Mouse (Mus musculus): ENCODE measurements at regions not wholly inside any gene's neighbourhood (a gene's known extent, or its start where the extent isn't known, plus 50 kb on each side); places are given as distances from the start of the nearest gene placed in this dataset.
"Not testable (repeated sequence)": the region's sequence is repeated elsewhere in the genome, so short reads cannot be mapped to it uniquely, and the experiment has no call there.

GRCm38 (mm10) chr14:53614341-53614740, 639.6 kb downstream of the Dad1 start:
- H3K4me2 ChIP-seq (ENCODE audit: low read depth, low read length): no peak overlapping the region
- no peak overlapping the region for H3K27ac ChIP-seq (ENCODE audit: low read length)
- no peaks in the 10 kb centered on the region for H3K27me3 ChIP-seq (replicated peaks; ENCODE audit: control insufficient read depth, insufficient read depth, low read length)
- H3K36me3 ChIP-seq (ENCODE audit: control insufficient read depth, insufficient read depth, low read length): no peaks in the 10 kb centered on the region
- no peak for ATAC-seq
- no peak overlapping the region for H3K9ac ChIP-seq (ENCODE audit: low read depth, low read length)
- no peaks in the 10 kb centered on the region for H3K4me1 ChIP-seq (ENCODE audit: control insufficient read depth, insufficient read depth, low read length)
- no peak overlapping the region for H3K4me3 ChIP-seq (ENCODE audit: low read length)
- H3K9me3 ChIP-seq (ENCODE audit: control insufficient read depth, low read length): no peaks in the 10 kb centered on the region

DNA sequence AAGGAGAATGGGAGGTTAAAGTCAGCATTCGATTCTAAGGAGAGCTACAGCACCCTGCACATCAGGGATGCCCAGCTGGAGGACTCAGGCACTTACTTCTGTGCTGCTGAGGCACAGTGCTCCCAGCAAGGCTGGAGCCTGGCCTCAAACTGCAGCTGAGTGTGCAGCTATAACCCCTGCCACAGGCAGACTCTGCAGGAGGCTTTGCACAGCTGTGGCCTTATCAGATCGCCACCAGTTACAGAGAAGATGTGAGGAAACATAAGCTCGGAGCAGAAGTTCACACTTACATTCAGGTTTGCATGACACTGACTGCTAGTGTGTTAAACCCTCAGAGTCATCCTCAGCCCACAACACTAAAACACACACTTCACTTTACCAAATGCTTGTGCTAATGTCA, 654.6 kb downstream of the Dad1 start:
- H3K4me1 ChIP-seq (ENCODE audit: control insufficient read depth, insufficient read depth, low read length); H3K27me3 ChIP-seq (replicated peaks; ENCODE audit: control insufficient read depth, insufficient read depth, low read length); ATAC-seq; H3K27ac ChIP-seq (ENCODE audit: low read length); H3K36me3 ChIP-seq (ENCODE audit: control insufficient read depth, insufficient read depth, low read length); H3K4me3 ChIP-seq (ENCODE audit: low read length); H3K9me3 ChIP-seq (ENCODE audit: control insufficient read depth, low read length); H3K9ac ChIP-seq (ENCODE audit: low read depth, low read length); H3K4me2 ChIP-seq (ENCODE audit: low read depth, low read length): not testable (repeated sequence)
- WGBS: 56% methylated on average over 3 of the region's 3 CpGs

GRCm38 (mm10) chr14:53597287-53597686, 656.6 kb downstream of the Dad1 start:
- H3K9me3 ChIP-seq (ENCODE audit: control insufficient read depth, low read length); H3K4me1 ChIP-seq (ENCODE audit: control insufficient read depth, insufficient read depth, low read length); H3K27ac ChIP-seq (ENCODE audit: low read length); H3K9ac ChIP-seq (ENCODE audit: low read depth, low read length); H3K4me2 ChIP-seq (ENCODE audit: low read depth, low read length); H3K27me3 ChIP-seq (replicated peaks; ENCODE audit: control insufficient read depth, insufficient read depth, low read length); ATAC-seq; H3K36me3 ChIP-seq (ENCODE audit: control insufficient read depth, insufficient read depth, low read length); H3K4me3 ChIP-seq (ENCODE audit: low read length): not testable (repeated sequence)

GRCm38 (mm10) chr14:53590601-53591000, 663.3 kb downstream of the Dad1 start:
- H3K36me3 ChIP-seq (ENCODE audit: control insufficient read depth, insufficient read depth, low read length); H3K9ac ChIP-seq (ENCODE audit: low read depth, low read length); H3K4me2 ChIP-seq (ENCODE audit: low read depth, low read length); H3K27ac ChIP-seq (ENCODE audit: low read length); ATAC-seq; H3K9me3 ChIP-seq (ENCODE audit: control insufficient read depth, low read length); H3K4me3 ChIP-seq (ENCODE audit: low read length); H3K4me1 ChIP-seq (ENCODE audit: control insufficient read depth, insufficient read depth, low read length); H3K27me3 ChIP-seq (replicated peaks; ENCODE audit: control insufficient read depth, insufficient read depth, low read length): not testable (repeated sequence)
- 39% methylated on average over 6 of the region's 6 CpGs for WGBS

DNA sequence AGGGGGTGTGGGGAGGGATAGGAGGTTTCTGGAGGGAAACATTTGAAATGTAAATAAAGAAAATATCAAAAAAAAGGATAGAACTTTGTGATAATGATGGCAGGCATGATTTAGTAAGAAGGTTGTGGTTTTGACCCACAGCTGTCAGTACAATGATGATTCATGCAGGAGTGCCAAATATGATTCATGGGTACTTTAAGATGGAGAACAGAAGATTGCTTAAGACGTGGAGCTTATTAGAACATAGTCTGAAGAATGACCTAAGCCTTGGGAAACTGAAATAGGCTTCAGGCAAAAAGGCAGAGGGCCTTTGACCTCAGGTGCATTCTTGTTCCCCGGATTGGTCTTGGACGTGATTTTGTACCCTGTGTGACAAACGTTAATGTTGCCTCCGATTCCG, 671.4 kb downstream of the Dad1 start:
- not testable (repeated sequence) for H3K36me3 ChIP-seq (ENCODE audit: control insufficient read depth, insufficient read depth, low read length); H3K4me3 ChIP-seq (ENCODE audit: low read length); H3K9me3 ChIP-seq (ENCODE audit: control insufficient read depth, low read length); ATAC-seq; H3K27me3 ChIP-seq (replicated peaks; ENCODE audit: control insufficient read depth, insufficient read depth, low read length); H3K4me1 ChIP-seq (ENCODE audit: control insufficient read depth, insufficient read depth, low read length); H3K4me2 ChIP-seq (ENCODE audit: low read depth, low read length); H3K27ac ChIP-seq (ENCODE audit: low read length); H3K9ac ChIP-seq (ENCODE audit: low read depth, low read length)
- 93% methylated on average over 6 of the region's 6 CpGs for WGBS

DNA sequence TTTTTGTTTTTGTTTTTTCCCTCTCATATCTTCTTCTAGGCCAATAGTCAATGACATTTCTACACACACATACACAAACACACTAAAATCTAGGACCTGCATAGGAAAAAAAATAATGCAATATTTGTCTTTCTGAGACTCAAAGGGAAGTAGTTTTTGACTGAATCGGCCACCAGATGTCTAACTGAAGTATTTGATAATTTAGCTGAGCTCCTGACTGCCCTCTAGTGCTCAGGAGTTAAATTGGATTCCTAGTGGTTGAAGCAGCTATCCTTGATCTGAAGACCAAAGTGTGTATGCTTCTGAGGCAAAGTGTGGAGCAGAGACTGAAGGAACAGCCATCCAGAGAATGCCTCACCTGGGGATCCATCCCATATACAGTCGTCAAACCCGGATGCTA, 672.2 kb downstream of the Dad1 start:
- H3K4me2 ChIP-seq (ENCODE audit: low read depth, low read length); H3K27me3 ChIP-seq (replicated peaks; ENCODE audit: control insufficient read depth, insufficient read depth, low read length); H3K9ac ChIP-seq (ENCODE audit: low read depth, low read length); H3K36me3 ChIP-seq (ENCODE audit: control insufficient read depth, insufficient read depth, low read length); H3K27ac ChIP-seq (ENCODE audit: low read length); ATAC-seq; H3K4me3 ChIP-seq (ENCODE audit: low read length); H3K4me1 ChIP-seq (ENCODE audit: control insufficient read depth, insufficient read depth, low read length); H3K9me3 ChIP-seq (ENCODE audit: control insufficient read depth, low read length): not testable (repeated sequence)
- 58% methylated on average over 3 of the region's 3 CpGs for WGBS

DNA sequence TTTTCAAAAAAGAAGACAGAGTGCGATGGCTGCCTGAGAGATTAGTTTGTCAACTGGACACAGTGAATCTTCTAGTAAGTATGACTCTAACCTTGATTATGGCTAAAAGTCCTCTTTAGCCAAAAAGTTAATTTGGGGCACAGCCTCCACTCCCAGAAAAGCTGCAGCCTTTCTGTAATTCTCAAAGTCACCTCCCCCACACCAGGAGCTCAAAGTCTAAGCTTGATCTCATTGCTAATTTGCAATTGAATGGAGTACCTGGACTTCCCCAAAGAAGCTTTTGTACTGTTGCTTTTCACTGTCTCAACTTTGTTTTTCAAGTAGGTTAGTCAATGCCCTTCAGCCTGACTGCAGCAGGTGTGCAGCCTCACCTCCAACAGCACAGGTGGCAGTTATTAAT, 677.0 kb downstream of the Dad1 start:
- H3K4me3 ChIP-seq (ENCODE audit: low read length); H3K27ac ChIP-seq (ENCODE audit: low read length); ATAC-seq; H3K4me2 ChIP-seq (ENCODE audit: low read depth, low read length); H3K4me1 ChIP-seq (ENCODE audit: control insufficient read depth, insufficient read depth, low read length); H3K9me3 ChIP-seq (ENCODE audit: control insufficient read depth, low read length); H3K9ac ChIP-seq (ENCODE audit: low read depth, low read length); H3K27me3 ChIP-seq (replicated peaks; ENCODE audit: control insufficient read depth, insufficient read depth, low read length); H3K36me3 ChIP-seq (ENCODE audit: control insufficient read depth, insufficient read depth, low read length): not testable (repeated sequence)
- 91% methylated on average over 1 of the region's 1 CpGs for WGBS

GRCm38 (mm10) chr14:53572701-53573100, 681.2 kb downstream of the Dad1 start:
- H3K27ac ChIP-seq (ENCODE audit: low read length); H3K9me3 ChIP-seq (ENCODE audit: control insufficient read depth, low read length); H3K4me2 ChIP-seq (ENCODE audit: low read depth, low read length); H3K4me1 ChIP-seq (ENCODE audit: control insufficient read depth, insufficient read depth, low read length); H3K9ac ChIP-seq (ENCODE audit: low read depth, low read length); H3K4me3 ChIP-seq (ENCODE audit: low read length); H3K36me3 ChIP-seq (ENCODE audit: control insufficient read depth, insufficient read depth, low read length); H3K27me3 ChIP-seq (replicated peaks; ENCODE audit: control insufficient read depth, insufficient read depth, low read length); ATAC-seq: not testable (repeated sequence)
- 96% methylated on average over 1 of the region's 1 CpGs for WGBS

DNA sequence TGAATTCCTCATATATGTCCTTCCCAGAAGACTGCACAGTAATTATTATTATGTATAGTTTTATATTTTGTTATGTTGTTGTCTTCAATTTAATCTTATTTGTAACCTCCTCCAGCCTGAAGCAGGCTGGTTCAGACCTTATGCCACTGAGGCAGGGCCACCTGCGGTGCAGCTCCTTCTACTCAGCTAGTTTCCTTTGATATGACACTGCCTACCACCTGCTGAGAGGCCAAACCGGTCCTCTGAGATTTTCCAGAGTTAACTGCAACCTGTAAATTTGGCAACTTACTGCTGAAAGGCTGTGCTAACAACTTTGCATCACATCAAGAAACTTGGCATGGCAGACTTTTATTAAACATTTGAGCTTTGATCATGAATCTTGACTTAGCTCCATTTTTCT, 691.3 kb downstream of the Dad1 start:
- Histone ChIP-seq H3K9me3 (ENCODE audit: control insufficient read depth, low read length) (no peaks in the 10 kb centered on the region), H3K27ac (ENCODE audit: low read length) (no peak overlapping the region), H3K4me2 (ENCODE audit: low read depth, low read length) (no peak overlapping the region), H3K9ac (ENCODE audit: low read depth, low read length) (no peak overlapping the region), H3K4me3 (ENCODE audit: low read length) (no peak overlapping the region), H3K4me1 (ENCODE audit: control insufficient read depth, insufficient read depth, low read length) (no peaks in the 10 kb centered on the region), H3K27me3 (replicated peaks; ENCODE audit: control insufficient read depth, insufficient read depth, low read length) (no peaks in the 10 kb centered on the region), H3K36me3 (ENCODE audit: control insufficient read depth, insufficient read depth, low read length) (no peaks in the 10 kb centered on the region)
- ATAC-seq: no peak
- WGBS: 36% methylated on average over 2 of the region's 2 CpGs

DNA sequence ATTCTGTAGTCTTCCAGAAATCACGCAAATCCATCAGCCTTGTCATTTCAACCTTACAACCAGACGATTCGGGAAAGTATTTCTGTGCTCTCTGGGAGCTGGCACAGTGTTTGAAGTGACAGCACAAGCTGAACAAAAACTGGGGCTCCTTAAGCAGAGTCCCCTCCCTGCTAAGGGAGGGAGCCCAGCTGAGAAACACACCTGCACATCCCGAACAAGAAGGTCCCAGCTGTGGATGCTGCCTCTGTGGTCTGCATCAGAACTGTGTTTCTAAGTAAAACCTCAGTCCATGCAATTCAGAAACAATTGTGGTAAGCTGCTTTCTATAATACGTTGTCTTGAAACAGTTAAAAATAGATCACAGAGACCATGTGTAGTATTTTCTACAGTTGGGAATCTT, 693.8 kb downstream of the Dad1 start:
- not testable (repeated sequence) for H3K4me3 ChIP-seq (ENCODE audit: low read length); H3K4me2 ChIP-seq (ENCODE audit: low read depth, low read length); ATAC-seq

More for the DNA sequence above, 693.8 kb downstream of the Dad1 start:
- not testable (repeated sequence) for H3K9me3 ChIP-seq (ENCODE audit: control insufficient read depth, low read length); H3K27ac ChIP-seq (ENCODE audit: low read length); H3K9ac ChIP-seq (ENCODE audit: low read depth, low read length); H3K27me3 ChIP-seq (replicated peaks; ENCODE audit: control insufficient read depth, insufficient read depth, low read length); H3K36me3 ChIP-seq (ENCODE audit: control insufficient read depth, insufficient read depth, low read length); H3K4me1 ChIP-seq (ENCODE audit: control insufficient read depth, insufficient read depth, low read length)
- WGBS: 84% methylated on average over 5 of the region's 5 CpGs
